Mouse (Mus musculus) embryonic facial prominence, embryonic 13.5 days (tissue): ENCODE data around the gene Inf2. TPM values are rescaled to one million over a fixed set of nuclear protein-coding genes. Genes with fewer than 3 reads are reported as not detected.
A peak's percentile ranks its signal among the peaks of the same experiment; 100 is the strongest.

Experiments used
- ATAC-seq: fragments of 200-750 bp; cut with Nextera tagmentation; 2 replicates; pipeline ENCODE4 v1.8.0; 2017; ENCODE audit warnings: low read depth; ENCODE audit not compliant: insufficient number of reproducible peaks, insufficient read depth, low FRiP score, low TSS enrichment
- H3K27ac ChIP-seq: fragments of 300-500 bp; sonication (generic); 2 replicates; pipeline ENCODE4 v1.5.1; 2015; ENCODE audit warnings: moderate library complexity, mild to moderate bottlenecking, inconsistent platforms
- H3K27me3 ChIP-seq: fragments of 300-500 bp; sonication (generic); 2 replicates; pipeline ENCODE4 v1.6.1; 2015; ENCODE audit warnings: mild to moderate bottlenecking, inconsistent platforms
- H3K36me3 ChIP-seq: fragments of 300-500 bp; sonication (generic); 2 replicates; pipeline ENCODE4 v1.6.1; 2015; ENCODE audit warnings: mild to moderate bottlenecking, inconsistent platforms
- H3K4me1 ChIP-seq: fragments of 300-500 bp; sonication (generic); 2 replicates; pipeline ENCODE4 v1.6.1; 2015; ENCODE audit warnings: inconsistent platforms
- H3K4me2 ChIP-seq: fragments of 300-500 bp; sonication (generic); 2 replicates; pipeline ENCODE4 v1.6.1; 2015; ENCODE audit warnings: moderate library complexity, mild to moderate bottlenecking, inconsistent platforms
- H3K4me3 ChIP-seq: fragments of 300-500 bp; sonication (generic); 2 replicates; pipeline ENCODE4 v1.5.1; 2015; ENCODE audit warnings: mild to moderate bottlenecking, inconsistent platforms
- H3K9ac ChIP-seq: fragments of 300-500 bp; sonication (generic); 2 replicates; pipeline ENCODE4 v1.6.1; 2015; ENCODE audit warnings: mild to moderate bottlenecking, inconsistent platforms
- H3K9me3 ChIP-seq: fragments of 300-500 bp; sonication (generic); 2 replicates; pipeline ENCODE4 v1.6.1; 2016; ENCODE audit warnings: inconsistent platforms
- WGBS: fragments of 180-500 bp; shearing (Covaris S2); methylation state at CpG from one replicate; pipeline ENCODE4 v1.1.7; 2015; ENCODE audit warnings: mixed read lengths; 5-methylcytosine and 5-hydroxymethylcytosine counted together
- polyA plus RNA-seq: library from polyadenylated mRNA; unstranded; fragments of >200 nt; fragmentation: Nextera tagmentation; extraction: Ambion mirVana; gene quantifications from 2 replicates; pipeline ENCODE4 v1.2.1, GENCODE M21; 2015

Gene Inf2
- polyA plus RNA-seq, 1 experiment from 2014 or later, result 4.8 TPM

DNA sequence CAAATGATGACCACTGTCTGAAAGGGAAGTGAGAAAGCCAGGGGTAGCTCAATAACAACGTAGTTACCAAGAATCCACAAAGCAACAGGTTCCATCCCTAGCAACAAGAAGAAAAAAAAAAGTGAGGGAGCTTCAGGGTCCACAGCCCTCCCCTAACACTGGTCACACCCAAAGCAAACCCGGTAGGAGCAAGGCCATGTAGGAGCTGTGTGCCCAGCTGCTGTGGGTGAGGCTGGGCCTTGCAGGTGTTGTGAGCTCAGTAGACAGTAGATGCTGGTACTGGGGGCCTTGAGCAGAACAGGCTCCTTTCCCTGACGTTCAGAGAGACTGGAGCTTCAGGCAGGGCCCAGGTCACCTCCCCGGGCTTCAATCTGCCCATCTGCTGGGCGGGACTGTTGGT, 36.1 kb upstream of the Inf2 start:
- H3K36me3 ChIP-seq, result no peaks in the 10 kb centered on the region
- ATAC-seq, result no peak
- peaks cover 7% of the 10 kb centered on the region; the same call in 1 of the 2 replicates for H3K4me1 ChIP-seq
- H3K9ac ChIP-seq, result no peak overlapping the region
- H3K27ac ChIP-seq, result no peak overlapping the region
- H3K9me3 ChIP-seq, result no peaks in the 10 kb centered on the region
- H3K27me3 ChIP-seq, result no peaks in the 10 kb centered on the region
- 62% methylated on average over 5 of the region's 5 CpGs for WGBS
- H3K4me2 ChIP-seq, result no peak overlapping the region
- H3K4me3 ChIP-seq, result no peak overlapping the region

DNA sequence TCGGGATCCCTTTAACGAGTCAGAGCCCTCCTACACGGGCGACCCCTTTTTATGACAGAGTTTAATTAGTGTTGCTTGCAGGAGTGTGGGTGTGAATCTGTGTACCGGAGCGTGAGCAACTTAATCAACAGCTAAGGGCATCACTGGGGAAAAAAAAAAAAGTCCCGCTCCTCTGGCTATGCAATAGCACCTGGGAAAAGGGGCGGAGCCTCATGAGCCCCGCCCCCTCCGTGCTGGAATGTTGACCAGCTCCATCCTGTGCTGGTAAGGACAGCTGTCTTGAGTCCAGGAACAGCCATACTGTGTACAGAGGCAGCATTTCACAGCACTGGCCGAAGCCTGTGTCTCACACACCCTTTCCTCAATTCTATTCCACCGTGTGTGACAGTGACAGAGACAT, 33.7 kb upstream of the Inf2 start:
- no peak overlapping the region for H3K9ac ChIP-seq
- peaks cover 7% of the 10 kb centered on the region; the same call in 1 of the 2 replicates for H3K4me1 ChIP-seq
- H3K9me3 ChIP-seq, result no peaks in the 10 kb centered on the region
- no peak overlapping the region for H3K4me2 ChIP-seq
- no peak overlapping the region for H3K4me3 ChIP-seq
- 40% methylated on average over 12 of the region's 12 CpGs for WGBS
- no peaks in the 10 kb centered on the region for H3K36me3 ChIP-seq
- no peaks in the 10 kb centered on the region for H3K27me3 ChIP-seq
- ATAC-seq, result no peak
- H3K27ac ChIP-seq, result no peak overlapping the region

DNA sequence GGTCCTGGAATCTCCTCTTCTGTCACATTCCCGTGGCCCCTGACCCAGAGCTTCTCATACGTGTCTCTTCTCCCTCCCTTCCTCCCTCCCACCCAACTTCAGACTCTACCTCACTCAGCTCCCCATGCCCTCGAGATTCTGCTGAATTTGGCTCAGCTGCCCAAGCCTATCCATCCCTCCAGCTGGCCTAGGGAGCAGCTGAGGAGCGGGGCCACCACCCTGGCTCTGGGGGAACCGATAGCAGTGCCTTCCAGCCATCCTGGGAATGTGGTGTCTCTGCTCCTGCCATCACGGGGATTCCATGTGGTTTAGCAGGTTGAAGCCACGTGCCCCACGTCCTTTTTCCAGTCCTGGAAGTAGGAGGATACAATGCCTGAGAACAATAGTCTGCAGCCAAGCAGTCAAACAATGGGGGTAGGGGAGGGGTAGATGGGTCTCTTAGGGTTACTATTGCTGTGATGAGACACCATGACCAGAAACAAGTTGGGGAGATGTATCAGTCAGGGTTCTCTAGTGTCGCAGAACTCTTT, 32.0 kb upstream of the Inf2 start:
- Histone ChIP-seq H3K4me3 (no peak overlapping the region), H3K4me1 (peaks cover 5% of the 10 kb centered on the region; the same call in 1 of the 2 replicates), H3K9ac (no peak overlapping the region), H3K27me3 (no peaks in the 10 kb centered on the region), H3K27ac (no peak overlapping the region), H3K4me2 (no peak overlapping the region), H3K9me3 (no peaks in the 10 kb centered on the region), H3K36me3 (no peaks in the 10 kb centered on the region)
- no peak for ATAC-seq
- 74% methylated on average over 9 of the region's 9 CpGs for WGBS

DNA sequence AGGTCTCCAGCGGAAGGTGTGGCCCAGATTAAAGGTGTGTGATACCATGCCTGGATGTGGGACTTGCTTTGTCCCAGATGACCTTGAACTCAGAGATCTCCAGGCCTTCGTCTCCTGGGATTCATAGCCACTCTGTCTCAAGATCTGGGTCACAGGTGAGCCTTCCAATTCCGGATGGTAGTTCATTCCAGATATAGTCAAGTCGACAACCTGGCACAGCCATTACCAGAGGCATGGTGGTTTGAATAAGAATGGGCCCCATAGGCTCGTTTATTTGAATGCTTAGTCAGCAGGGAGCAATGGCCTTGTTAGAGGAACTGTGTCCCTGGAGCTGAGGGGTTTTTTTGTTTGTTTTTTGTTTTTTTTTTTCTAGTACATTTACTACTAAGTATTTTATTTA, 31.4 kb upstream of the Inf2 start:
- no peaks in the 10 kb centered on the region for H3K36me3 ChIP-seq
- H3K4me2 ChIP-seq, result no peak overlapping the region
- no peak overlapping the region for H3K27ac ChIP-seq
- 0 out of 2 replicates have a peak, but pooled peaks cover 4% of the 10 kb centered on the region for H3K4me1 ChIP-seq
- H3K27me3 ChIP-seq, result no peaks in the 10 kb centered on the region
- no peaks in the 10 kb centered on the region for H3K9me3 ChIP-seq
- no peak overlapping the region for H3K9ac ChIP-seq
- 79% methylated on average over 5 of the region's 5 CpGs for WGBS
- ATAC-seq, result no peak
- H3K4me3 ChIP-seq, result no peak overlapping the region

DNA sequence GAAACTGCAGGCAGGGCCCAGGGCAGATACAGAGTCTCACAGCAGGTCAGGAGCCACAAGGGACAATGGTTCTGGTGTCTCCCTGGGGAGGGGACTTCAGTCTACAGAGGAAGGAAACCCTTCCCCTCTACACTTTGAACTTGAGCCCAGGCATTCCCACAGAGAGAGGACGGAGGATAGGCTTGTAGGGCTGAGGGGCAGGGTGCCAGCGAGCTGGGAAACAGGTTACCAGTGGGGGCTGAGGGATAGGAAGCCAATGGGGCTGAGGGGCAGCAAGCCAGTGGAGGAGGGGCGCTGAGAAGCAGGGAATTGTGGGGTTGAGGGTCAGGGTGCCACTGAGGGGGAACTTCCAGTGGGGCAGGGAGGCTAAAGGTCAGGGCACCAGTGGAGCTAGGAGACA, 29.4 kb upstream of the Inf2 start:
- Histone ChIP-seq H3K27ac (no peak overlapping the region), H3K9me3 (no peaks in the 10 kb centered on the region), H3K4me1 (0 out of 2 replicates have a peak, but pooled peaks cover 5% of the 10 kb centered on the region), H3K9ac (no peak overlapping the region), H3K27me3 (no peaks in the 10 kb centered on the region), H3K4me2 (no peak overlapping the region), H3K36me3 (no peaks in the 10 kb centered on the region), H3K4me3 (no peak overlapping the region)
- ATAC-seq, result no peak
- WGBS, result 40% methylated on average over 3 of the region's 3 CpGs

DNA sequence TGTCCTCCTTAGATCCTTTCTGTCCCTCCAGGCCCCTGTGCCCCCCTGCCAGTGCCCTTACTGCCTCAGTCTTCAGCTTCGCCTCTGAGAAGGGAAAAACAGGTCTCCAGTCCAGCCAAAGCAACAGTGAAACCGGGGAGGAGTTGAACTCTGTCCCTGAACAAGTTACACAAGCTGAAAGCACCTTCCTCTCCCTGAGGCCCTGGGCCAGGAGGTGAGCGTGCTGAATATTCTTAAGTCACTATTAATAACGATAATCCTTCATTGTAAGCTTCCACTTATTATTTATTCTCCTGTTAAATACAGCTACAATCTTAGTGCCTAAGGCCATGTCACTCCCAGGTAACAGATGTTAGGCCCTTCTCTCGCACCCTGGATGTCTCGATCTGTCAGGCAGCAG, 28.9 kb upstream of the Inf2 start:
- WGBS, result 53% methylated on average over 6 of the region's 6 CpGs
- H3K27ac ChIP-seq, result no peak overlapping the region
- ATAC-seq, result no peak
- 0 out of 2 replicates have a peak, but pooled peaks cover 5% of the 10 kb centered on the region for H3K4me1 ChIP-seq
- H3K36me3 ChIP-seq, result no peaks in the 10 kb centered on the region
- H3K4me2 ChIP-seq, result no peak overlapping the region
- peak overlapping the region; percentile 11; the same call in 1 of the 2 replicates for H3K9ac ChIP-seq
- H3K4me3 ChIP-seq, result no peak overlapping the region
- H3K9me3 ChIP-seq, result no peaks in the 10 kb centered on the region
- no peaks in the 10 kb centered on the region for H3K27me3 ChIP-seq

DNA sequence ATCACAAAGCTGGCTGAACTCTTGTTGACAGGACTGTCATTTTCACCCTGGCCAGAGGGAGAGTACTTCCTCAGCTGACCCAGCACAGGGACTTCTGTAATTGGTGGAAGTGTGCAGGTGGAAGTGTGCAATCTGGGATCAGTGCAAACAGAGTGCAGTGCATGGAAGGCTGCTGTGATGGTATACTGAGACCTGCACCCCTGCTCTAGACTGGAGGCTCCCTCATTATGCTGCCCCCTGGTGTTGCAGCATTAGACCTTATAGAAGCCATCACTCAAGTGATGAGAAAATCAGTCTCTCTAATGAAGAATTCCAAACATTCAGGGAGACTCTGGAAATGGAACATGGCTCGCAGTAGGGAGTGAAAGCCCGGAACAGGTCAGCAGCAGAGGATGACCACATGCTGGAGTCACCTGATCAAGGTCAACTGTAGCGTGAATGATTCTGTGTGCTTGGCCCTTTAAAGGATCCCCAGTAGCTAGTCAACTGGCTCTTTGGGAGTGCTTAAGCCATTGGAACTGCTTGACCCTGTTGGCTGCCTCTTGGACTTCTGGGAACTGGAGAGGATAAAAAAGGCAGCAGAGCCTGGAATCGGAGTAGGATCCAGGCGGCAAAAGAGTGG, 28.3 kb upstream of the Inf2 start:
- Histone ChIP-seq H3K36me3 (no peaks in the 10 kb centered on the region), H3K4me1 (0 out of 2 replicates have a peak, but pooled peaks cover 5% of the 10 kb centered on the region), H3K9ac (peak overlapping the region; percentile 11; the same call in 1 of the 2 replicates), H3K4me2 (no peak overlapping the region), H3K27ac (no peak overlapping the region), H3K27me3 (no peaks in the 10 kb centered on the region; the same call in 1 of the 2 replicates), H3K9me3 (no peaks in the 10 kb centered on the region), H3K4me3 (no peak overlapping the region)
- WGBS, result 53% methylated on average over 5 of the region's 5 CpGs
- ATAC-seq, result no peak

DNA sequence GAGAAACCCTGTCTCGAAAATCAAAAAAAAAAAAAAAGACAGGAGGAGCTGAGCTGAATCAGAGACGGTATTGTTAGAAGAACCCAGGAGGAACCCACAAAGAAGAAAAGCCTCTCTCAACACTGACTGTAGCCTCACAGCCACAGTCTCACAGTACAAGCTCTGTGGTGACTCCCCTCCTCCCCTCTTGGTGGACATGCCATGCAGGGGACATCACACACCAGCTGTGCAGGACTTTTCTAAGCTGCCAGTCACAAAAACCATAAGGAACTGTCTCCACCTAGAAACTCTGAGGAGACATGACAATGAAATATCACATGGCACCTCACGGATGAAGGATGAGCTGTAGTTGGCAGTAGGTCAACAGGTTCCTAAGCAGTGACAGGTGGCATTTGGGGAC, 27.4 kb upstream of the Inf2 start:
- no peaks in the 10 kb centered on the region; the same call in 1 of the 2 replicates for H3K27me3 ChIP-seq
- H3K4me3 ChIP-seq, result no peak overlapping the region
- WGBS, result 46% methylated on average over 3 of the region's 3 CpGs
- no peak overlapping the region for H3K27ac ChIP-seq
- H3K9me3 ChIP-seq, result no peaks in the 10 kb centered on the region
- no peak overlapping the region for H3K9ac ChIP-seq
- ATAC-seq, result no peak
- no peak overlapping the region for H3K4me2 ChIP-seq
- 0 out of 2 replicates have a peak, but pooled peaks cover 5% of the 10 kb centered on the region for H3K4me1 ChIP-seq
- H3K36me3 ChIP-seq, result no peaks in the 10 kb centered on the region

DNA sequence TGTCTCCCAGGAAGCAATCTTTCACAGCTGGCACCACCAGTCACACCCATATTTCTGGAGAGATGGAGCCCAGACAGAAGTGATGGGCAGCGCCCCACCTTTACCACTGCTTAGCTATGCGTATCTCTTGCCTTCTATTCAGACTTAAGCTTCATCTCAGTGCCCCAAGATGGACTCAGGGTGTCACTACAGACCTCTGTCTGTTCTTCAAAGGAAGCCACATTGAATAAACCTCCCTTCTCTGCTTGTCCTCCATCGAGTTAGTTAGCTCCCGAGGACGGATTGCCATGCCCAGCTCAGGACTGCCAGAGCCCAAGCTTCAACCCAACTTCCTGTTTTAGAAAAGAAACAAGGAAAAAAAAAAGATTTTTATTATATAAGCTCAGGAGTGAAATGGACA, 26.1 kb upstream of the Inf2 start:
- Histone ChIP-seq H3K27me3 (no peaks in the 10 kb centered on the region; the same call in 1 of the 2 replicates), H3K4me3 (no peak overlapping the region), H3K27ac (no peak overlapping the region), H3K4me1 (0 out of 2 replicates have a peak, but pooled peaks cover 5% of the 10 kb centered on the region), H3K9ac (no peak overlapping the region), H3K4me2 (no peak overlapping the region), H3K36me3 (no peaks in the 10 kb centered on the region), H3K9me3 (no peaks in the 10 kb centered on the region)
- 72% methylated on average over 5 of the region's 5 CpGs for WGBS
- no peak for ATAC-seq

DNA sequence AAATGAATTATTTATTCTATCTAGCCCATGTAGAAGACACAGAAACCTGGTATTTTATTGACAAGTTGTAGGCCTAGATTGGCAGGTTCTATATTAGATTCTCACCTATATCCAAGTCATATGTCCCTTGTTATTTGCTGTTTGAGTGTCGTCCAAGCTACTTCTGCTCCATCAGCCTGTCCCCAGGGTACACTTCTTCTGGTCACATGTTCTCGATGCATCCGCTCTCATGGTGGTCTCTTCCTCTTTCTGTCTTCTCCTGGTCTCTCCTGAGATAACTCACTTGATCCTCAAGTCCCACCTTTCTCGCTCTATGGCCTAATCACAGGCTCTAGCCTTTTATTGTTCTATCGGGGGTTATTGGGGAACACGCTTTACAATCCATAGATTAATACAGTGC, 25.6 kb upstream of the Inf2 start:
- no peaks in the 10 kb centered on the region for H3K36me3 ChIP-seq
- H3K4me3 ChIP-seq, result no peak overlapping the region
- H3K9ac ChIP-seq, result no peak overlapping the region
- WGBS, result 86% methylated on average over 6 of the region's 6 CpGs
- H3K27me3 ChIP-seq, result no peaks in the 10 kb centered on the region; the same call in 1 of the 2 replicates
- no peak overlapping the region for H3K4me2 ChIP-seq
- no peak for ATAC-seq
- no peaks in the 10 kb centered on the region for H3K9me3 ChIP-seq
- 0 out of 2 replicates have a peak, but pooled peaks cover 5% of the 10 kb centered on the region for H3K4me1 ChIP-seq
- no peak overlapping the region for H3K27ac ChIP-seq

DNA sequence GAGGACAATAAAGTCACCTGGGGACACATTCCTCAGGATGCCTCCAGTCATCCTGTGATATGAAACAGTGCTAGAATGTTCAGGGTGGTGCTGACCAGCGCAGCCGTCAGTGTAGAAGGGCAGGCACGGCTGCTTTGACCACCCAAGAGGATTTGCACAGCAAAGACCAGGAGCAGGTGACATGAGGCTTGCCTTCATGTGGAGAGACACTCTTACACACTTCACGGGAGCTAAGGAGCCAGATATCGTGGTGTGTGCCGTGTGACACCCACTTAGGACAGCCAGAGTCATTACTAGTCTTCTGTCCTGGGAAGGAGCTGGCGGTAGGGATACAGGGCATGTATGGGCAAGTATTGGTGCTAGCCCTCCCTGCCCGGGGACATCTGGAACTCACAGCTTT, 18.4 kb upstream of the Inf2 start:
- Histone ChIP-seq H3K36me3 (no peaks in the 10 kb centered on the region), H3K27me3 (no peaks in the 10 kb centered on the region; the same call in 1 of the 2 replicates), H3K4me2 (no peak overlapping the region), H3K9ac (no peak overlapping the region), H3K4me1 (no peaks in the 10 kb centered on the region; the same call in 1 of the 2 replicates), H3K9me3 (no peaks in the 10 kb centered on the region), H3K27ac (no peak overlapping the region), H3K4me3 (no peak overlapping the region)
- no peak for ATAC-seq
- WGBS, result 85% methylated on average over 8 of the region's 8 CpGs

DNA sequence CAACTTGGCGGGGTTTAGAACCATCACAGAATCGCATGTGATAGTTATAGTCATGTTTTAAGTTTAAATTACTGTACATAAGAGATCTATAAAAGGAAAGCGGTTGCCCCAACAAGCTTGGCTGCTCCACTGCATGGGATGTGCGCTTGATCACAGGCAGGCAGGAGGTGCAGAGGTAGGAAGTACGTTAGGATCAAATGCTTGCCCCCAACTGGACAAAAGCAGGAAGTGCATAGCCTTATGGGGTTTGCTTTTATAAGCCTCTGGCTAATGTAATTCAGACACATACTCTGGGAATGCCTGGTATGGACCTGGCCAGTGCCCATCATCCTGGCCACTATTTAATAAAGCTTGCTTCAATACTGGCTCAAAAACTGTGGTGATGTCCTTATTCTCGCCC, 17.5 kb upstream of the Inf2 start:
- peaks cover 4% of the 10 kb centered on the region for H3K4me1 ChIP-seq
- no peak overlapping the region for H3K4me3 ChIP-seq
- no peak for ATAC-seq
- H3K27ac ChIP-seq, result no peak overlapping the region
- H3K9ac ChIP-seq, result no peak overlapping the region
- no peak overlapping the region for H3K4me2 ChIP-seq
- no peaks in the 10 kb centered on the region for H3K36me3 ChIP-seq
- H3K27me3 ChIP-seq, result no peaks in the 10 kb centered on the region
- H3K9me3 ChIP-seq, result no peaks in the 10 kb centered on the region
- 62% methylated on average over 6 of the region's 6 CpGs for WGBS
